Mouse (Mus musculus) right cerebral cortex, postnatal 10 days (tissue): ENCODE data around the gene Cstf3.

Experiments used
- DNase-seq, 2 experiments: peaks; one replicate each; pipeline ENCODE4 v3.0.0; 2021; ENCODE audit warnings: low spot score in 2 of 2

The Cstf3 gene

GRCm38 (mm10) chr2:104711585-104712485 lies 121.5 kb downstream of the Cstf3 start, which contains the start of gene Tcp11l1:
TSS of gene Tcp11l1 (minus strand) at chr2:104712169.
- peak; percentile 76 to 81 for DNase-seq

GRCm38 (mm10) chr2:104712486-104712809 lies 122.1 kb downstream of the Cstf3 start:
- no peak for DNase-seq

- DNase-seq = no peak
Measured at GRCm38 (mm10) chr2:104714254-104714691, 124.0 kb downstream of the Cstf3 start.
